Mouse (Mus musculus) megakaryocyte, embryonic 14.5 days (primary cell): ENCODE measurements around the gene Mob3b.

Experiments used
- FLI1 ChIP-seq: IDR thresholded peaks from 2 replicates; pipeline ENCODE4 v1.6.1; 2012; ENCODE audit warnings: low read length, inconsistent platforms, mixed read lengths
- GATA1 ChIP-seq: IDR thresholded peaks from 3 replicates; pipeline ENCODE4 v1.6.1; 2012; ENCODE audit warnings: mixed read lengths, low read length, inconsistent platforms, borderline replicate concordance

GRCm38 (mm10) chr4:35098552-35098951 is 58.7 kb downstream of the Mob3b start:
- TF ChIP-seq FLI1 (no peak), GATA1 (no peak)
